Mouse (Mus musculus) ES-CJ7 (cell line): ENCODE results near the gene Trpc3.
A peak's percentile ranks its signal among the peaks of the same experiment; 100 is the strongest.

ENCODE experiments used
- DNase-seq: peaks from one replicate; pipeline ENCODE4 v3.0.0; 2011; ENCODE audit warnings: low read depth, low spot score

Trpc3 gene

GRCm38 (mm10) chr3:36605894-36606783 is 83.8 kb downstream of the Trpc3 start:
- DNase-seq, result no peak

- DNase-seq, result peak; percentile 57
These were observed 90.2 kb downstream of the Trpc3 start for GRCm38 (mm10) chr3:36599773-36600172.

- no peak for DNase-seq
These were observed 91.2 kb downstream of the Trpc3 start for GRCm38 (mm10) chr3:36598811-36599210.

DNA sequence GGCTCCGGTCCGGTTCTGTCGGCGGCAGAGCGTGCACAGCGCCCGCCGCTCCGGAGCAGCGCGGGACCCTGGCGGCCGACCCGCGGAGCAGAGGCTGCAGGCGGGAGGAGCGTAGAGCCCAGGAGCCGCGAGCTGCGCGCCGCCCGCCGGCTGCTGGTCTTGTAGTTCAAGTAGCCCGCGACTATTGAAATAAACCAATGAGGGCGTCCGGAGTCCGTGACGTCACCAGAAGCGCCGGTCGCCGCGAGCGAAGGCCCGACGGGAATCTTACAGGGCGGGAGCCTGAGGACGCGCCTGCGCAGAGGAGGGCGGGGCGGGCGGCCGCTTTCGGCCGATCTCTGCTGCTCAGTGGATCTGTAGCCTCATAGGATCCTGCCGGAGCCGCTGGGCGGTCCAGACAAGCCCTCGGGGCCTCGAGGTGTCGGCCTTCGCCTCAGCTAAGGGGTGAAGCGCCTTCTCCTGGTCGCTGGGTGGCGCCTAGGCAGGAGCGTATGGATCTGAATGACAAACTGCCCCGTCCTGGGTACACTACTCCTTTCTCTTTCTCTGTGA is 118.1 kb downstream of the Trpc3 start, which contains the start of gene Ccna2:
Gene Ccna2, minus strand, starts transcription at position 324 of the 552 bp plus-strand sequence.
- peak; percentile 98 for DNase-seq

DNA sequence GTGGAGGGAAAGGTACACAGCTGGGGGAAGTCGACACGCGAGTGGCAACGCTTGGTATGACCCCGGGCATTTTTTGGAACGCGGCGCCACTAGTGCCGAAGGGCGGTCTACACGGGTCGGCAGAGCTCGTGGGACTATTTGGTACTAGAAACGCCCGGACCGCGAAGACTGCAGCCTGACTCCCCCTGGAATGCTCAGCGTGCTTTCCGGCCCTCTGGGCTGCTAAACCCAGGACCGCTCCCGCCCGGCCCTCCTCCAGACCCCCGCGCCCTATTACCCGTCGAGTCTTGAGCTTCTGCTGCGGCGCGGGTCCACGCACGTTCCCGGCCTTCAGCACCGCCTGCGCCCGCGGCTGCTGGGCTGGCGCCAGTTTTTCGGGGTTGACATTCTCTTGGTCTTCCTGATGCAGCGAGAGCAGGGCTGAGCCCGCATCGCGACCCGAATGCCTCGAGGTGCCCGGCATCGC is 118.6 kb downstream of the Trpc3 start:
- peak; percentile 17 for DNase-seq
